Mouse (Mus musculus): ENCODE results near the gene Gsap. TPM values are rescaled to one million over a fixed set of nuclear protein-coding genes. Genes with fewer than 3 reads are reported as not detected.

The Gsap gene
- total RNA-seq (2023), result 10 to 100 TPM; 19.9 to 20.9 TPM

GRCm38 (mm10) chr5:21185764-21186685, at the start of gene Gsap:
Gene Gsap (plus strand): TSS chr5:21186255.

Other genes starting within 250 kb of the Gsap start
- 10 to 100 TPM; 65.0 to 69.8 TPM for gene Rsbn1l, start 229.9 kb upstream of the Gsap start, total RNA-seq (2023)
- 10 to 100 TPM; 22.9 to 30.6 TPM for gene Ptpn12, start 130.3 kb upstream of the Gsap start, total RNA-seq (2023)
- gene Fgl2, start 186.4 kb downstream of the Gsap start, total RNA-seq (2023), result under 1 TPM; 0.33 to 0.73 TPM
- not detected for gene Ccdc146, start 238.4 kb downstream of the Gsap start, total RNA-seq (2023)
- 1 to 10 TPM; 7.1 to 8.3 TPM for gene Fam185a, start 238.7 kb downstream of the Gsap start, total RNA-seq (2023)

Data from B cell, adult 67 days (primary cell).